Mouse (Mus musculus): Measurements from ENCODE around the gene Ap2b1.

GRCm38 (mm10) chr11:83403787-83404186 is 105.0 kb downstream of the Ap2b1 start:
- no peak for TF ChIP-seq CTCF (IDR thresholded peaks at IDR 0.05)
- no peak for TF ChIP-seq POLR2A (IDR thresholded peaks at IDR 0.05; ENCODE audit: insufficient read depth, low read depth, low read length)

Measured in heart, adult 2 months (tissue).